ENCODE assay signal across 8 mouse cellular contexts in genomic region chr2:35978276-35978933, GRCm38 (mm10). TPM values are rescaled to one million over a fixed set of nuclear protein-coding genes. Genes with fewer than 3 reads are reported as not detected.
A peak's percentile ranks its signal among the peaks of the same experiment; 100 is the strongest.
DNase-seq lines count a peak whose midpoint lies in the region; ATAC-seq and TF ChIP-seq lines count a peak whose summit lies in the region.

No protein-coding gene starts in this region.

- intact Hi-C loops in heart, postnatal 25 days (cut with DNase I): loop anchor here (5.0 kb wide), 1 partner anchor 59 kb away; no protein-coding TSS in a partner anchor

- no peak for TF ChIP-seq EP300 in ES-Bruce4 (IDR thresholded peaks at IDR 0.05; ENCODE audit: insufficient read depth, low read depth, low read length)

- H3K36me3 ChIP-seq in heart, embryonic 15.5 days: no peaks in the 10 kb centered on the region
- H3K36me3 ChIP-seq in ES-Bruce4 (ENCODE audit: control insufficient read depth, insufficient read depth, low read length, poor library complexity, severe bottlenecking) (no peaks in the 10 kb centered on the region), myocyte (ENCODE audit: control insufficient read depth, insufficient read depth) (no peaks in the 10 kb centered on the region)
- no peaks in the 10 kb centered on the region for H3K36me3 ChIP-seq in hindbrain, embryonic 14.5 days (replicated peaks; ENCODE audit: control insufficient read depth, insufficient read depth)

- H3K27ac ChIP-seq in heart, embryonic 15.5 days: peak overlapping the region; percentile 77
- no peak overlapping the region for H3K27ac ChIP-seq in ES-Bruce4 (ENCODE audit: insufficient read depth, low read length)
- no peak overlapping the region for H3K27ac ChIP-seq in hindbrain, embryonic 14.5 days

- H3K9ac ChIP-seq in heart, embryonic 15.5 days: peak overlapping the region; percentile 78
- peak overlapping the region; percentile 53 for H3K9ac ChIP-seq in ES-Bruce4 (ENCODE audit: low read depth, poor library complexity, severe bottlenecking)
- H3K9ac ChIP-seq in hindbrain, embryonic 14.5 days: peak overlapping the region; percentile 88

- H3K9me3 ChIP-seq in heart, embryonic 15.5 days (replicated peaks): no peaks in the 10 kb centered on the region
- H3K9me3 ChIP-seq in ES-Bruce4 (replicated peaks; ENCODE audit: control insufficient read depth, insufficient read depth, low read length, poor library complexity, severe bottlenecking): no peaks in the 10 kb centered on the region
- no peaks in the 10 kb centered on the region for H3K9me3 ChIP-seq in hindbrain, embryonic 14.5 days (ENCODE audit: control insufficient read depth, low read length)

- H3K4me2 ChIP-seq in heart, embryonic 15.5 days: peak overlapping the region; percentile 96
- H3K4me2 ChIP-seq in hindbrain, embryonic 14.5 days (replicated peaks): peak overlapping the region; percentile 99
- peak overlapping the region; percentile 94 for H3K4me2 ChIP-seq in myocyte (ENCODE audit: low read depth)

- WGBS in heart, embryonic 15.5 days: 28% methylated on average over 15 of the region's 15 CpGs
- 21% methylated on average over 15 of the region's 15 CpGs for WGBS in hindbrain, embryonic 14.5 days

- H3K4me1 ChIP-seq in heart, embryonic 15.5 days (replicated peaks): peaks cover 22% of the 10 kb centered on the region
- peaks cover 1% of the 10 kb centered on the region for H3K4me1 ChIP-seq in ES-Bruce4 (ENCODE audit: control insufficient read depth, insufficient read depth, low read length)
- peaks cover 21% of the 10 kb centered on the region for H3K4me1 ChIP-seq in hindbrain, embryonic 14.5 days (replicated peaks; ENCODE audit: control insufficient read depth, insufficient read depth, low read length)

- TF ChIP-seq POLR2A in ES-Bruce4 (IDR thresholded peaks at IDR 0.05; ENCODE audit: insufficient read depth, low read length) (no peak), myocyte (IDR thresholded peaks at IDR 0.05; ENCODE audit: insufficient read length, low read depth) (peak; percentile 61)

- no peak for TF ChIP-seq CTCF in ES-Bruce4 (IDR thresholded peaks at IDR 0.05; ENCODE audit: low read depth, low read length)

- peaks cover 13% of the 10 kb centered on the region for H3K79me2 ChIP-seq in myocyte (ENCODE audit: control insufficient read depth, insufficient read depth)

- H3ac ChIP-seq in myocyte (ENCODE audit: control insufficient read depth, insufficient read length): peak overlapping the region; percentile 81

- DNase-seq in heart, postnatal 25 days (ENCODE audit: low spot score): no peak
- peak; percentile 25 for DNase-seq in c-Kit-positive CD71-negative TER-119-negative erythroid progenitor cells, embryonic 14.5 days (ENCODE audit: low read depth)
- DNase-seq in hindbrain, embryonic 14.5 days (ENCODE audit: low spot score): no peak
- peak; percentile 17 for DNase-seq in liver
- no peak for DNase-seq in gastrocnemius, postnatal 25 days

- peak overlapping the region; percentile 76 for H3K4me3 ChIP-seq in heart, embryonic 15.5 days
- H3K4me3 ChIP-seq in ES-Bruce4 (ENCODE audit: low read depth, low read length) (peak overlapping the region; percentile 46), myocyte (peak overlapping the region; percentile 51)
- H3K4me3 ChIP-seq in hindbrain, embryonic 14.5 days (replicated peaks; ENCODE audit: low read length): peak overlapping the region; percentile 78

- no peak for ATAC-seq in heart, embryonic 15.5 days (replicated peaks; ENCODE audit: insufficient number of reproducible peaks, insufficient read depth, low FRiP score, low read depth)
- ATAC-seq in hindbrain, embryonic 14.5 days (ENCODE audit: low FRiP score): no peak

- peaks cover 20% of the 10 kb centered on the region for H3K27me3 ChIP-seq in heart, embryonic 15.5 days
- H3K27me3 ChIP-seq in ES-Bruce4 (ENCODE audit: control insufficient read depth, insufficient read depth, low read length, poor library complexity, severe bottlenecking): no peaks in the 10 kb centered on the region
- no peaks in the 10 kb centered on the region for H3K27me3 ChIP-seq in hindbrain, embryonic 14.5 days (ENCODE audit: control insufficient read depth, insufficient read depth, low read length)
- no peaks in the 10 kb centered on the region for H3K27me3 ChIP-seq in myocyte (ENCODE audit: control insufficient read depth, insufficient read depth, insufficient read length)

TF ChIP-seq in myocyte, 11 proteins besides CTCF, POLR2A, EP300 and RAD21:
- no peak for TF ChIP-seq TCF12 (IDR thresholded peaks at IDR 0.05; ENCODE audit: insufficient read depth, poor library complexity, severe bottlenecking)
- TF ChIP-seq CEBPB (IDR thresholded peaks at IDR 0.05; ENCODE audit: insufficient read depth, poor library complexity, severe bottlenecking): peak; percentile 65; the same call in 1 of the 2 replicates
- TF ChIP-seq TCF3 (IDR thresholded peaks at IDR 0.05; ENCODE audit: insufficient read length, low read depth): no peak
- TF ChIP-seq USF1 (IDR thresholded peaks at IDR 0.05; ENCODE audit: low read depth): no peak
- peak in 2 of 3 experiments; percentile 41 to 66 for TF ChIP-seq MYOD1 (IDR thresholded peaks at IDR 0.05; ENCODE audit: control insufficient read depth in 1 of 3, insufficient read length in 2 of 3, low read depth in 2 of 3)
- peak; percentile 35 for TF ChIP-seq POLR2AphosphoS2 (IDR thresholded peaks at IDR 0.05; ENCODE audit: insufficient read length, low read depth)
- TF ChIP-seq MAX (IDR thresholded peaks at IDR 0.05; ENCODE audit: low read depth): no peak
- no peak for TF ChIP-seq SRF (IDR thresholded peaks at IDR 0.05; ENCODE audit: control insufficient read depth, insufficient read length, low read depth)
- peak in 1 of 3 experiments; percentile 56 for TF ChIP-seq MYOG (IDR thresholded peaks at IDR 0.05; ENCODE audit: control insufficient read depth in 1 of 3, insufficient read depth in 1 of 3, insufficient read length in 2 of 3, low read depth in 2 of 3)
- no peak for TF ChIP-seq E2F4 (IDR thresholded peaks at IDR 0.05; ENCODE audit: insufficient read depth)
- TF ChIP-seq REST (IDR thresholded peaks at IDR 0.05; ENCODE audit: insufficient read depth, insufficient read length): no peak
TF ChIP-seq in myocyte: peak in this region for 4.

RNA-seq across cellular contexts. Expression of gene Ttll11, which starts 1.3 kb away (rescaled TPM):
- 0.94 and 1.0 TPM in 2 replicates for polyA plus RNA-seq in heart, embryonic 15.5 days (2015; fragmentation: Nextera tagmentation; extraction: Ambion mirVana)
- total RNA-seq in heart, postnatal 25 days (2021): 1 to 10 TPM; 1.1 to 1.2 TPM
- polyA plus RNA-seq in ES-Bruce4 (2011; ENCODE audit: insufficient read depth, insufficient read length, low read depth, missing spikeins) (not detected in 2 replicates), myocyte (2012; fragmentation: generic; extraction: Trizol) (9.8 TPM)
- polyA plus RNA-seq in hindbrain, embryonic 14.5 days (2014; fragmentation: Nextera tagmentation; extraction: Ambion mirVana): 6.6 and 7.9 TPM in 2 replicates
- 1 to 10 TPM; 1.9 to 2.7 TPM for total RNA-seq in gastrocnemius, postnatal 25 days (2021)

Comparison
In these comparisons a context has a peak if more than half of its experiments do, and no peak if none do; other contexts are left out.
1. DNase-seq: peak in c-Kit-positive CD71-negative TER-119-negative erythroid progenitor cells, embryonic 14.5 days (single experiment) and liver (single experiment); none in heart, postnatal 25 days (single experiment), hindbrain, embryonic 14.5 days (single experiment) and gastrocnemius, postnatal 25 days (single experiment).
2. Peak in every context shown above with its lines, with median percentiles within 50 percentile points of each other: H3K4me2 ChIP-seq, H3K4me3 ChIP-seq and H3K9ac ChIP-seq.